Mouse (Mus musculus) ES-Bruce4 (cell line): ENCODE measurements around the gene Cwh43.

Experiments
- CTCF ChIP-seq: IDR thresholded peaks from one replicate; pipeline ENCODE4 v1.8.1; 2011; ENCODE audit warnings: low read depth, low read length
- EP300 ChIP-seq: IDR thresholded peaks from 2 replicates; pipeline ENCODE4 v1.6.1; 2011; ENCODE audit warnings: low read depth, low read length; ENCODE audit not compliant: insufficient read depth
- POLR2A ChIP-seq: IDR thresholded peaks from one replicate; pipeline ENCODE4 v1.8.1; 2011; ENCODE audit warnings: low read length; ENCODE audit not compliant: insufficient read depth

DNA sequence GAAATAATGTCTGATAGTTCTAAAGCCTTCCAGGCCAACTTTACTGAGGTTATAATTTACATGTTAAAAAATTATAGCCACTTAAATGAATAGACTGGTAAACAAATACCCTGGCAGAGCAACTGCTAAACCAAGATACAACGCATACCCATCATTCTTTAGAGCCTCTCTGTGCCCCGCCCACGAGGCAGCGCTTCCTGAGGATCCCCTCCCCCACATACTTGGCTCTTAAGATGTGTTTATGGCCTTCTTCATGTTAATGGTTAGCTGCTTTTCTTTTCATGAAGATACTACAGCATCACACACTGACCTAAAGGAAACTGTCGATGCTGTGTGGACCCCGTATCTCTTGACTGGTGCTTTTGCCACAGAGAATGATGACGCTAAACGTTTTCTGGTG is 92.7 kb downstream of the Cwh43 start:
- TF ChIP-seq CTCF (no peak), POLR2A (no peak), EP300 (no peak)
